Comparison of ENCODE assay signal across 12 mouse cellular contexts in genomic region chr17:28246640-28247039, GRCm38 (mm10). TPM values are rescaled to one million over a fixed set of nuclear protein-coding genes. Genes with fewer than 3 reads are reported as not detected.
DNase-seq lines count a peak whose midpoint lies in the region; ATAC-seq and TF ChIP-seq lines count a peak whose summit lies in the region.
"Had no signal": no experiment of that assay in that cellular context is flagged by ENCODE, and none has a peak within 500 bp of the region (broad histone marks: within the 10 kb centered on the region; RNA-seq: fewer than 3 reads in every experiment).

No protein-coding gene starts in this region.

- intact Hi-C loops in heart, adult 2 months (cut with DNase I), result no loop called here

- no peak overlapping the region for H3K9ac ChIP-seq in heart, adult 2 months (ENCODE audit: low read depth, low read length)
- H3K9ac ChIP-seq in midbrain, embryonic 14.5 days (replicated peaks; ENCODE audit: low read length), result no peak overlapping the region
- H3K9ac ChIP-seq in limb, embryonic 12.5 days (replicated peaks), result no peak overlapping the region

- peak overlapping the region; percentile 76 for H3K27ac ChIP-seq in heart, adult 2 months
- peak overlapping the region; percentile 55; the same call in 1 of the 2 replicates for H3K27ac ChIP-seq in midbrain, embryonic 10.5 days (replicated peaks)
- H3K27ac ChIP-seq in midbrain, embryonic 14.5 days (replicated peaks; ENCODE audit: low read depth, low read length), result no peak overlapping the region
- peak overlapping the region; percentile 82 for H3K27ac ChIP-seq in limb, embryonic 12.5 days

- TF ChIP-seq CTCF in heart, adult 2 months (IDR thresholded peaks at IDR 0.05), result no peak

- H3K4me3 ChIP-seq in heart, adult 2 months, result no peak overlapping the region
- no peak overlapping the region for H3K4me3 ChIP-seq in midbrain, embryonic 10.5 days
- H3K4me3 ChIP-seq in midbrain, embryonic 14.5 days (replicated peaks; ENCODE audit: low read depth, low read length), result no peak overlapping the region
- no peak overlapping the region for H3K4me3 ChIP-seq in limb, embryonic 12.5 days (replicated peaks)

- H3K79me2 ChIP-seq in heart, adult 2 months (replicated peaks; ENCODE audit: control insufficient read depth, insufficient read depth, low read length), result peaks cover 2% of the 10 kb centered on the region

- no peak for ATAC-seq in midbrain, embryonic 14.5 days (ENCODE audit: low FRiP score, low TSS enrichment)
- ATAC-seq in limb, embryonic 12.5 days (ENCODE audit: insufficient number of reproducible peaks, insufficient read depth, low FRiP score, low TSS enrichment, low read depth), result no peak
- ATAC-seq in neutrophil, adult 5-6 weeks (ENCODE audit: extremely low read depth, insufficient number of reproducible peaks, low FRiP score, poor library complexity, severe bottlenecking), result peak; percentile 20; the same call in 1 of the 2 replicates

- TF ChIP-seq EP300 in heart, adult 2 months (IDR thresholded peaks at IDR 0.05; ENCODE audit: insufficient read depth, low read depth, low read length), result no peak

- no peaks in the 10 kb centered on the region for H3K27me3 ChIP-seq in heart, adult 2 months (ENCODE audit: control insufficient read depth, insufficient read depth, low read length)
- no peaks in the 10 kb centered on the region for H3K27me3 ChIP-seq in midbrain, embryonic 10.5 days (ENCODE audit: low read depth, poor library complexity, severe bottlenecking)
- no peaks in the 10 kb centered on the region for H3K27me3 ChIP-seq in midbrain, embryonic 14.5 days (ENCODE audit: control insufficient read depth, insufficient read depth, low read length)
- H3K27me3 ChIP-seq in limb, embryonic 12.5 days, result no peaks in the 10 kb centered on the region

- no peak for DNase-seq in heart, adult 2 months
- DNase-seq in heart, adult 8-10 months (ENCODE audit: low spot score), result no peak
- DNase-seq in midbrain, embryonic 10.5 days (ENCODE audit: low spot score), result no peak
- no peak for DNase-seq in midbrain, embryonic 14.5 days
- no peak for DNase-seq in testis, postnatal 14 days (ENCODE audit: low spot score)
- DNase-seq in layer of hippocampus, postnatal 25 days (ENCODE audit: extremely low spot score in 1 of 2, low spot score in 1 of 2), result no peak
- DNase-seq: adrenal gland, adult 2 months; cerebellum, adult 18-20 months; kidney, adult 2 months had no signal

- peaks cover 23% of the 10 kb centered on the region for H3K4me1 ChIP-seq in heart, adult 2 months (ENCODE audit: control insufficient read depth, insufficient read depth, low read length)
- H3K4me1 ChIP-seq in midbrain, embryonic 10.5 days, result peaks cover 22% of the 10 kb centered on the region
- H3K4me1 ChIP-seq in midbrain, embryonic 14.5 days (ENCODE audit: control insufficient read depth, insufficient read depth, low read length), result no peaks in the 10 kb centered on the region
- H3K4me1 ChIP-seq in limb, embryonic 12.5 days (replicated peaks), result peaks cover 56% of the 10 kb centered on the region

- WGBS in heart, adult 2 months, result 66% methylated on average over 11 of the region's 11 CpGs
- 82% methylated on average over 11 of the region's 11 CpGs for WGBS in midbrain, embryonic 10.5 days
- WGBS in midbrain, embryonic 14.5 days, result 80% methylated on average over 11 of the region's 11 CpGs
- 81% methylated on average over 11 of the region's 11 CpGs for WGBS in limb, embryonic 12.5 days

- TF ChIP-seq POLR2A in heart, adult 2 months (IDR thresholded peaks at IDR 0.05; ENCODE audit: insufficient read depth, low read depth, low read length), result no peak

- H3K4me2 ChIP-seq in midbrain, embryonic 14.5 days (ENCODE audit: low read length), result no peak overlapping the region
- no peak overlapping the region for H3K4me2 ChIP-seq in limb, embryonic 12.5 days
- H3K4me2 ChIP-seq: midbrain, embryonic 11.5 days had no signal

- no peaks in the 10 kb centered on the region for H3K36me3 ChIP-seq in heart, adult 2 months (ENCODE audit: control insufficient read depth, insufficient read depth, low read length)
- H3K36me3 ChIP-seq in midbrain, embryonic 10.5 days, result 0 out of 2 replicates have a peak, but pooled peaks cover under 1% of the 10 kb centered on the region
- no peaks in the 10 kb centered on the region for H3K36me3 ChIP-seq in midbrain, embryonic 14.5 days (ENCODE audit: control insufficient read depth, insufficient read depth, low read length)
- H3K36me3 ChIP-seq in limb, embryonic 12.5 days, result peaks cover 26% of the 10 kb centered on the region

- no peaks in the 10 kb centered on the region for H3K9me3 ChIP-seq in midbrain, embryonic 10.5 days (replicated peaks)
- H3K9me3 ChIP-seq in midbrain, embryonic 14.5 days (ENCODE audit: control insufficient read depth, low read length), result no peaks in the 10 kb centered on the region
- H3K9me3 ChIP-seq in limb, embryonic 12.5 days, result no peaks in the 10 kb centered on the region

RNA-seq across cellular contexts. Expression of gene Ppard, which starts 14.1 kb away (rescaled TPM):
- total RNA-seq in heart, adult 2 months (2021), result 10 to 100 TPM; 31.5 to 35.9 TPM
- 31.2 and 33.0 TPM in 2 replicates for polyA plus RNA-seq in heart, adult 2 months (2012; rRNA removed)
- 10 to 100 TPM; 32.4 to 33.8 (median 33.1) TPM for total RNA-seq in heart, adult 8-10 months (2022)
- 1.5 and 1.7 TPM in 2 replicates for polyA plus RNA-seq in midbrain, embryonic 10.5 days (2016; fragmentation: Nextera tagmentation; extraction: Ambion mirVana)
- 1.2 and 1.5 TPM in 2 replicates for polyA plus RNA-seq in midbrain, embryonic 14.5 days (2014; fragmentation: Nextera tagmentation; extraction: Ambion mirVana)
- polyA plus RNA-seq in limb, embryonic 12.5 days (2016; fragmentation: Nextera tagmentation; extraction: Ambion mirVana), result 3.2 and 3.5 TPM in 2 replicates
- total RNA-seq in neutrophil, adult 5-6 weeks (2017), result 12.6 and 19.4 TPM in 2 replicates
- 10 to 100 TPM; 19.9 to 22.9 TPM for total RNA-seq in layer of hippocampus, postnatal 25 days (2021)

RNA-seq across cellular contexts. Expression of gene Def6, which starts 39.1 kb away (rescaled TPM):
- 1 to 10 TPM; 2.9 to 4.5 TPM for total RNA-seq in heart, adult 2 months (2021)
- 3.4 and 4.0 TPM in 2 replicates for polyA plus RNA-seq in heart, adult 2 months (2012; rRNA removed)
- total RNA-seq in heart, adult 8-10 months (2022), result 1 to 10 TPM; 2.5 to 4.0 (median 3.6) TPM
- 3.1 TPM in 2 replicates for polyA plus RNA-seq in midbrain, embryonic 10.5 days (2016; fragmentation: Nextera tagmentation; extraction: Ambion mirVana)
- polyA plus RNA-seq in midbrain, embryonic 14.5 days (2014; fragmentation: Nextera tagmentation; extraction: Ambion mirVana), result 3.2 and 3.5 TPM in 2 replicates
- polyA plus RNA-seq in limb, embryonic 12.5 days (2016; fragmentation: Nextera tagmentation; extraction: Ambion mirVana), result 11.1 and 12.8 TPM in 2 replicates
- 110 and 136 TPM in 2 replicates for total RNA-seq in neutrophil, adult 5-6 weeks (2017)
- 1 to 10 TPM; 2.5 to 3.2 TPM for total RNA-seq in layer of hippocampus, postnatal 25 days (2021)

Comparison
In these comparisons a context has a peak if more than half of its experiments do, and no peak if none do; other contexts are left out.
1. RNA of gene Def6, which starts 39.1 kb away (total RNA-seq): 110 to 136 TPM in neutrophil, adult 5-6 weeks; 2.9 to 4.5 TPM in heart, adult 2 months, 2.5 to 4.0 TPM in heart, adult 8-10 months and 2.5 to 3.2 TPM in layer of hippocampus, postnatal 25 days; every median in the first group is over 10 times any median in the second.